Mouse (Mus musculus) bone marrow, adult 2 months (tissue): ENCODE results near the gene Fam209. TPM values are rescaled to one million over a fixed set of nuclear protein-coding genes. Genes with fewer than 3 reads are reported as not detected.

Source experiments
- H3K27ac ChIP-seq: fragments of 200-500 bp; 2 replicates; pipeline ENCODE4 v1.5.1; 2012; ENCODE audit warnings: low read depth, mild to moderate bottlenecking, control low read depth, inconsistent platforms, low read length; ENCODE audit not compliant: control insufficient read depth, poor library complexity, insufficient read depth
- H3K4me1 ChIP-seq: fragments of 200-500 bp; 2 replicates; pipeline ENCODE4 v1.6.1; 2011; ENCODE audit warnings: low read length; ENCODE audit not compliant: control insufficient read depth, insufficient read depth
- H3K4me3 ChIP-seq: fragments of 200-500 bp; replicated peaks from 2 replicates; pipeline ENCODE3; 2011; ENCODE audit warnings: mild to moderate bottlenecking, low read depth, low read length, control low read depth; ENCODE audit not compliant: control insufficient read depth
- CTCF ChIP-seq: fragments of 200-500 bp; IDR thresholded peaks from 2 replicates; pipeline ENCODE4 v1.5.1; 2011; ENCODE audit warnings: low read length, control low read depth; ENCODE audit not compliant: control insufficient read depth, insufficient read depth
- POLR2A ChIP-seq: fragments of 200-500 bp; IDR thresholded peaks from 2 replicates; pipeline ENCODE4 v1.6.1; 2011; ENCODE audit warnings: low read depth, mild to moderate bottlenecking, control low read depth, low read length, borderline replicate concordance; ENCODE audit not compliant: control insufficient read depth
- WGBS: fragments of 180-500 bp; shearing (Covaris S2); methylation state at CpG from one replicate; pipeline ENCODE4 v1.1.7; 2018; 5-methylcytosine and 5-hydroxymethylcytosine counted together
- polyA plus RNA-seq: library from polyadenylated mRNA; stranded (reverse); fragments of >200 nt; gene quantifications from 2 replicates; pipeline ENCODE4 v1.2.4, GENCODE M21; 2011; ENCODE audit warnings: low replicate concordance; ENCODE audit not compliant: missing spikeins, insufficient read depth, insufficient read length

Gene Fam209
- polyA plus RNA-seq, 1 experiment, result 5.2 TPM

- H3K4me3 ChIP-seq, result no peak overlapping the region
- no peaks in the 10 kb centered on the region; the same call in 1 of the 2 replicates for H3K4me1 ChIP-seq
- H3K27ac ChIP-seq, result no peak overlapping the region
- TF ChIP-seq POLR2A (no peak), CTCF (no peak)
- WGBS, result 88% methylated on average over 7 of the region's 7 CpGs
These were observed 33.8 kb downstream of the Fam209 start for GRCm38 (mm10) chr2:172506121-172506520.

GRCm38 (mm10) chr2:172510056-172510712 lies 37.9 kb downstream of the Fam209 start:
- Histone ChIP-seq H3K27ac (no peak overlapping the region), H3K4me3 (no peak overlapping the region), H3K4me1 (no peaks in the 10 kb centered on the region; the same call in 1 of the 2 replicates)
- WGBS, result 81% methylated on average over 15 of the region's 15 CpGs
- TF ChIP-seq CTCF, result no peak
- no peak for TF ChIP-seq POLR2A

GRCm38 (mm10) chr2:172510899-172511298 lies 38.6 kb downstream of the Fam209 start:
- TF ChIP-seq POLR2A, result no peak
- TF ChIP-seq CTCF, result no peak
- Histone ChIP-seq H3K4me1 (no peaks in the 10 kb centered on the region; the same call in 1 of the 2 replicates), H3K4me3 (no peak overlapping the region), H3K27ac (no peak overlapping the region)
- 44% methylated on average over 3 of the region's 3 CpGs for WGBS

- TF ChIP-seq CTCF, result no peak
- no peak for TF ChIP-seq POLR2A
- no peaks in the 10 kb centered on the region; the same call in 1 of the 2 replicates for H3K4me1 ChIP-seq
- no peak overlapping the region for H3K27ac ChIP-seq
- WGBS, result 34% methylated on average over 11 of the region's 11 CpGs
- H3K4me3 ChIP-seq, result no peak overlapping the region
These were observed 44.2 kb downstream of the Fam209 start for GRCm38 (mm10) chr2:172516407-172516992.

GRCm38 (mm10) chr2:172520616-172521371 lies 48.5 kb downstream of the Fam209 start:
- 77% methylated on average over 9 of the region's 9 CpGs for WGBS
- Histone ChIP-seq H3K4me3 (no peak overlapping the region), H3K27ac (no peak overlapping the region), H3K4me1 (no peaks in the 10 kb centered on the region; the same call in 1 of the 2 replicates)
- TF ChIP-seq POLR2A, result no peak
- TF ChIP-seq CTCF, result no peak

- Histone ChIP-seq H3K27ac (no peak overlapping the region), H3K4me3 (no peak overlapping the region), H3K4me1 (no peaks in the 10 kb centered on the region)
- WGBS, result 64% methylated on average over 12 of the region's 12 CpGs
- TF ChIP-seq CTCF, result no peak
- TF ChIP-seq POLR2A, result no peak
These were observed 50.2 kb downstream of the Fam209 start for GRCm38 (mm10) chr2:172522528-172522927.

Other genes starting within 250 kb of the Fam209 start
- gene Mc3r, start 224.0 kb upstream of the Fam209 start, polyA plus RNA-seq, result not detected in 2 replicates
- gene Fam210b, start 127.0 kb upstream of the Fam209 start, polyA plus RNA-seq, result 31.2 and 39.6 TPM in 2 replicates
- gene Aurka, start 102.0 kb upstream of the Fam209 start, polyA plus RNA-seq, result 54.7 and 60.7 TPM in 2 replicates
- 8.9 and 15.8 TPM in 2 replicates for gene Cstf1, start 101.8 kb upstream of the Fam209 start, polyA plus RNA-seq
- 2.4 and 6.6 TPM in 2 replicates for gene Cass4, start 78.7 kb upstream of the Fam209 start, polyA plus RNA-seq
- 38.4 and 53.6 TPM in 2 replicates for gene Rtf2, start 32.0 kb upstream of the Fam209 start, polyA plus RNA-seq
- not detected in 2 replicates for gene Gcnt7, start 13.9 kb upstream of the Fam209 start, polyA plus RNA-seq
- gene Tfap2c, start 77.1 kb downstream of the Fam209 start, polyA plus RNA-seq, result not detected in 2 replicates